Mouse (Mus musculus) right cerebral cortex, adult 2 months (tissue): ENCODE measurements at regions not wholly inside any gene's neighbourhood (a gene's known extent, or its start where the extent isn't known, plus 50 kb on each side); places are given as distances from the start of the nearest gene placed in this dataset.

ENCODE experiments used
- DNase-seq, 2 experiments: peaks; one replicate each; pipeline ENCODE4 v3.0.0; 2021 to 2022; ENCODE audit warnings: low spot score in 2 of 2

DNA sequence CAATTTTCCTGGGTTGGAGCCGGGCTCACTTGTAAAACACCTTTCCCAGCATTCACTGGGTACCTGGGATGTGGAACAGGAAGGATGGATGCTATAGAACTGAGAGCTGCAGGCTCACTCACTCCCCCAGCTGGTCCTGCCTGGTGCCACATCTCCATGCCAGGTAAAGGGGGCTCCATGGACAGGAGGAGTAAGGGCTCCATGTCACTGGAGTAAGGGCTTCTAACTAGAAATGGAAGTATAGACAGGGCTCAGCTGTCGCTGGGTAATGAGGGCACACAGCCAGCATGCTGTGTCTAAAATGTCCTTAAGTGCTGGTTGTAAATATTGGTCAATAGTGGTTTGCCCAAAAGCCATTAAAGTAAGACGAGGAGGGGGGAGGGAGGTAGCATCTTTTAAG, 99.4 kb upstream of the Gpr12 start:
- no peak for DNase-seq

DNA sequence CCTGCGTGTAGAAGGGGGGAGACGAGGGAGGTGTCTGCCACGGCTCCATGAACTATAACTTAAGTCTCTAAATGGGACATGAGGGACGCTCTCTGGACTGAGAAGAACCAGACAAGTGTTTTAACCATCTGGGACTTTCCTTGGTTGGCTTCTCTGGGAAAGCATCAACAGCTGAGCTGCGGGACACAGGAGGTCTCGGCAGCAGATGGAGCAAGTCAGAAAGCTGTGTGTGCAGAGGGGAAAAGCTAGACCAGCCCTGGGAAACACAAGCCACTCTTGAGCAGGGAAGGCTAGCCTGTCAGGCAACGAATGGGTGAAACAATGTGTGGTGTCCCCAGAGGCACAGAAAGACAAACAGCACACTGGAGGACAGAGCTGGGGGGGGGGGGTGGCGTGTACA, 98.5 kb upstream of the Gpr12 start:
- DNase-seq, result no peak

DNA sequence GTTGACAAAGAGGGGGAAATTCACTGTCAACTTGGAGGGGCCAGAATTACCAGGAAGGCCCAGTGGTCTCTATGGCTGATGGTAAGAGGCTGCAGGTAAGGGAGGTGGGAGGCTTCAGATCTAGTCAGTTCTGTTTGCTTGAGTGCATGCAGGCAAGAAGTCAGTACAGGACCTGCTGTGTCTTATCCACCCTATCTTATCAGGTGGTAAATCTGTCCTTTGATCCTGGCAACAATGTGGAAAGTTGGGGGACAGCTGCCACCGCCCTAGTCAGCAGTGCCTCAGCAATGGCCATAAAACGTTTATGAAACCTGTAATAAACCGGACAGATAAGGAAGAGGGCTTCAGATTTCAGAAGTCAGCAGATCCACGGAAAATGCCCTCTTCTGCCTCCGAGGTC, 97.9 kb upstream of the Gpr12 start:
- no peak for DNase-seq

DNA sequence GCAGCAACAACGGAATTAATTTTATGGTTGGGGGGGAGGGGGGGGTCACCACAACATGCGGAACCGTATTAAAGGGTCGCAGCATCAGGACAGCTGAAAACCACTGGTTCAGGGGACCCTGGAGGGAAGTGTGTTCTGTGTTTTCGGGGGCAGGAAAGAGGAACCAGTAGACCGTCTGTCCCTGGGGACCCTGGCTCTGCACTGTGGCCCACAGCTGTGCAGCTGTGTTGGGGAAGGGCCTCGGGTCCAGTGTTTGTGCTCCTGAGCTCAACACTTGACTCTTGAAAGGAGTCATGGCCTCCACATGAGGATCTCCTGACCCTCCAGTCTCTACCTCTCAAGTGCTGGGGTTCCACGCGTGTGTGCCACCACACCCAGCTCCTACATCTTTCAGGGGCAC, 96.5 kb upstream of the Gpr12 start:
- DNase-seq, result no peak

DNA sequence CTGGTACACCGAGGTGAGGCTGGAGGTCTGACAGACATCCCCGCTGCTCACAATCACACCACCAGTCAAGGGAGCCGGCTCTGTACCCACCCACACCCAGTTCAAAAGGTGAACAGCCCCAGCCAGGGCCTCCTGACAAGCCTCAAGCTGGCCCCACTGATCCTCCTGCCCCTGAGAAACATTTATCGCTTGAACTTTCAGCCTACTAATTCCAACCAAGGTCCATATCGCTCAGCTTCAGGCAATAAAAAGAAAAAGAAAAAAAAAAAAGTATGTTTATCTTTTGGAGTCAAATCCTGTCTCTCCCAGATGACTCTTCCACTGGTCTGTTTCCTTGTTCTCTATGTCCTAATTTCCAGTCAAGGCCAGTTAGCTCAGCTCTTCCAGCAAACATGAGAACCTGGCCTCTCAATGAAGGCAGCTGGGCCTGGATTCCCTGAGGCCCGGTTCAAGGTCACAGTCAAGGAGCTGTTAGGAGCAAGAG, 94.2 kb upstream of the Gpr12 start:
- no peak for DNase-seq

DNA sequence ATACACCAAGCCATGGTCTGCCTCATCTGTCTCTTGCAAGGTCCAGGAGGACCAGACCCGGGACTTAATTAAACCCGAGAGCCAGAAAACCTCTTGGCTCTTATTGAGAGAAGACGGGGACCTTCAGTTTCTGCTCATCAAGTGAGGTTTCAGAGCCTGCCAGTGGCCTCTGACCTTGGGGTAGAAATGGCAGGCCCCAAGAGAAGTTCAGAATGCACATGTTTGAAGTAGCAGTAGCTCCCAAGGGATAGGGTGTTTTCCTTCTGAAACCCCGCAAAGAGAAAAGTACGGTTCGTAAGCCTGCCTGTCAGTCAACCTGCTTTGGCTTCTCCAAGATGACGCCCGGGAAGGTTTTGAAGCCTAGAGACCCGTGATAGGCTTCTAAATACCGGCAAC, 93.7 kb upstream of the Gpr12 start:
- DNase-seq, result no peak

DNA sequence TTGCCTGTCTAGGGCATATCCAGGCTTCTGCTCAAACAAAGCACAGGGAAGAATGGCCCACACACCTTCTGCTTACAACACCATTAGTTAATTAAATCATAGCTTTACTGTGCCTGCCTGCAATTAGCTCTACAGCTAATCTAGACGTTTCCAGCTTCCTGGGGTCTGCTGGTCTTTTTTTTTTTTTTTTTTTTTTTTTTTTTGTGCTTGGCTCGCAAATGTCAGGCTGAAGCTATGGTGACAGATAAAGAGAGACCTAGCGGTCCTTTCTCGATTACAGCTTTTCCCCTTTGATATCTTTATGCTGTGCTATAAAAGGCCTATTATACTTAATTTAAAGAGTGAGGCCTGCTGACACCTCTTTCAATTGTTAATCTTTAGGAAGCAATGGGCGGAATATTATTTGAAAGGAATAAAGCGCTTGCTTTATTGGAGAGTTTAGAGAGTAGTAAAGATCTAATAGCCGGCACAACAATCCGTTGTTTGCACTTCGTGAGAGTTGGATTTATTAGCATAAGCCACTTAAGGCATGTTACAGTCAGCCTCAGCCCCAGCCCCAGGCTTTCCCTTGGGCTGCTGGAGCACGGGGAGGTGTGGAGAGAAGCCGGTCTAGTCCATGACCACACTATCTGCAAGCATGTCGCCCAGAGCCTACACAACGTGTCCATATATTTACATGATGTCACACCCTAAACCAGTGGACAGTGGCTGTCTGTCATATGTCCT, 93.2 kb upstream of the Gpr12 start:
- DNase-seq, result no peak

DNA sequence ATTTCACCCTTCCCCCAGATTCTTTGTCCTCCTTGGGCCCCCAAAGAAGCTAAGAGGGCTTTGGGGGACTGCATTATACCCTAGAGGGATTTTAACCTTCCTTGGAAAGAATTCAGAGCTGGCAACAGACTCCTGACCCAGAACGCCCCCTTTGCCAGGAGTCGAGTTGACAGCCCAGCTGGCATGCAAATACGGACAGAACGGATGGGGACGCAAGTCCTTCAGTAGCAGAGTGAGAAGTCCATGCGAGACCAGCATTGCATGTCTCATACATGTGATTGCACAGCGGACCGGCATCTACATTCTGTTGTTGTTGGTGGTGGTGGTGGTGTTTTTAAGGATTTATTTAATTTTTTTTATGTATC, 92.1 kb upstream of the Gpr12 start:
- DNase-seq, result no peak

DNA sequence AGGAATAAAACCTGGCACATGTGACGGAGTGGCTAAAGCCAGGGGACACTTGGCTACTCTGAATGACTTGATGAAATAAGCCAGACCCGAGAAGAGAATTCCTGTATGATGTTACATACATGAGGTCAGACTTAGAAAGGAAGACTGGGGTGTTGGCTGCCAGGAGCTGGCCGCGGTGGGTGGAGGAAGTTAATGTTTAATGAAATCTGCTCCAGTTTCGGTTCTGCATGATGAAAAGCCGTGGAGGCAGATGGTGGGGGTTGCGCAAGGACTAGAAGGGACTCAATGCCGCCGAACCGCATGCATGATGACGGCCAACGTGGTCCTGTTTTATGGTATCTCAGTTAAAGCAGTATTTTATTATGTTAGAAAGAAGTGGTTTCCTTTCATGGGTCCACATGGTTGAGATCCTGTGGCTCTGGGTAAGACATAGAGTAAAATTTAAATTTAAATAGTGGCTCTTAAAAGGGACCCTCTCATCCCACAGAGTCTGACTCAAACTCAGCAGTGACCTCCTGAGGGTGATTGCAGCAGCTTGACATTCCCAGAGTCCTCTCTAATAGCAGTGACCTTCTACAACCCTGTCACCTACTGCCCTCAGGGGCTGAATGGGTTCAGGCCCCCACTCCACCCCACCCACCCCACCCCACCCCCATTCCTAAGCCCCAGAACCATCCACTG, 91.6 kb upstream of the Gpr12 start:
- no peak for DNase-seq

DNA sequence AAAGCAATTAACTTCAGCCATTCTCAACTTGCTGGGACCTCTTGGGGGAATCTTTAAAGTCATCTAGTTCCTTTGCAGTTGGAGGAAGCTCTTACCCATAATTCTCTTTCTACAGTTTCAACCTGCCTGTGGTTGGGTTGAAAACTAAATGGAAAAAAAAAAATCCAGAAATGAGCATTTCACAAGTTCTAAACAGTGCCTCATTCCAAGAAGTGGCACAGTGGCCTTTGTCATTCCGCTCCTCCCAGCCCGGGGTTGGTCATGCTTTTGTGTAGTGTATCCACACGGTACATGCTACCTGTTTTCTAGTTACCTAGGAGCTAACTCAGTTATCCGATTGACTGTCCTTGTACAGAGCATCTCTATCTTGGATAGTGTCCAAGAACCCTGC, 90.8 kb upstream of the Gpr12 start:
- DNase-seq, result no peak

DNA sequence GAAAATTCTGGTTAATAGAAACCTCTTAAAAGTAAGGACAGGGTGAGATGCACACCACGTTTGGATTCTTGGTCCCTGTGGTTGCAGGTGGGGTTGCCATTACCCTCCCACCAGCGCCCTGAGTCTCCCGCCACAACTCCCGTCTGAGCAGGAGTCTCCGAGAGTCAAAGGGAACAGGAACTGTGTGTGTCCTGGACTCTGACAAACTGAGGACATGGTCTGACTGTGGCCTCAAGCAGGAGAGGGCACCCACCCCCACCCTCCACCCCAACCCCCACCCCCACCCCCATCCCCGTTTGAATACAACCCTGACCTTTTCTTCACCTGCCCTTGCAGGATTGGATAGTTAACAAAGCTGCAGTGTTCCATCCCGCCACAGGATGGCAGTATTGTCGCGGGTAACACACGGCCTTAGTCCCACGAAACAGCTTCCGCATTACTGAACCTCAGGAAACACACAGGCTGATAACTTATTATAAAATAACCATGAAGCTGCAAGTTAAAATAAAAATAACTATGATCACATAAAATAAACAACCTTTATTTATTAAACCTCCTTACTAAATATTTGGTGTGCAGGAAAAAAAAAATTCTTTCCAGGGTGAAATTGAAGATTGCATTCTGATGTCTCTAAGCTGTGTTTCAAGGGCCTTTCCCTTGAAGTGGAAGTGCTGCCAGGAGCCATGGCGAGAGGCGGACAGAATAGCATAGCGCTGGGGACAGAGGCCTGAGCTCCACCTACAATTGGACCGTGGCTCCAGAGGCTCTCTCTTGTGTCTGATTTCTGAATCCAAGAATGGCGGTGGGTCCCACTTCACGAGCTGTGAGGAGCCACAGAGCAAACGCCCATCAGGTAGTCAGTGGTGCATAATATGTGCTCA, 90.2 kb upstream of the Gpr12 start:
- DNase-seq, result peak; percentile 77

DNA sequence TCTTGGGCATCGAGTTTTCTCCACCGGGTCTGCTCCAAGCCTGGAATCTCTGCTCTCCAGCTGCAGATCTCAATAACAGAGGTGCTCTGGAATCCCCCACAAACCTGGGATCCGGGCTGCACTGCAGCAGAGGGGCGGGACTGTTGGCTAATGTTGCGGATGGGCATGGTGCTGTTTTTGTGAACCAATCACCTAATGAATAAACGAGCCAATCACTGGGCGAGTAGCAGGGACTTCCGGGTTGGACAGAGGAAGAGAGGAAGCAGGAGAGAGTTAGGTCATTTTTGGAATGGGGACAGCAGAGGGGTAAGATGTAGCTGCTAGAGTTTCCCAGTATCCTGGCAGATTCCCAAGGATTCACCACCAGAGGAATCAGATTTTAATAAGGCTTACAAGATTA, 76.7 kb upstream of the Gpr12 start:
- DNase-seq, result no peak

DNA sequence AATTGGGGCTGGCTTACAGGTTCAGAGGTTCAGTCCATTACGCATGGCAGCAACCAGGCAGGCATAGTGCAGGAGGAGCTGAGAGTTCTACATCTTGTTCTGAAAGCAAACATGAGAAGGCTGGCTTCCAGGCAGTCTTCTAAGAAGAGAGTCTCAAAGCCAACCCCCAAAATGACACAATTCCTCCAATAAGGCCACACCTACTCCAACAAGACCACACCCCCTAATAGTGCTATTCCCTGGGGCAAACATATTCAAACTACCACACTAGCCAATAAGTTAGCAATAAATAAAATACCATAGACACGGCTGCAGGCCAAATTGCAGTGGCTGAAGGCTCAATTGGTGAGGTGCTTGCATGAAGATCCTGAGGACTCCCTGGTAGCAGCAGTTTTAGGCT, 72.2 kb upstream of the Gpr12 start:
- no peak for DNase-seq

DNA sequence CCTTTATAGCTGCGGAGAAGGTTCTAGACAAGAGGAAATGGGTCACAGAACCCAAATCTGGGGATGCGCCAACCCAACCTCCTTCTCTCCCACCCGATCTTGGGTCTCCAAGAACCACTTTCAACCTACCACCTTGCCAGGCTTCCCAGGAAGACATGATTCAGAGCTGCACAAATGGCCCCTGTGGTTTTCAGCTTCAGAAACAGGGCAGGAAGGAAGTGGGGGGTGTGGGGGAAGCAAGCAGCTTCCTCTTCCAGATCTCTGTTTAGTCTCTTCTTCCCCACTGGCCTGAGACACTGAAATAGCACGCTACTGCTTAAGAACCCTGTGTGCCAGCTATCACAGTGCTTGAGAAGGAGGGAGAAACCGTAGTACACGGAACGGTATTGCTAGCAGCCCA, 70.4 kb upstream of the Gpr12 start:
- no peak for DNase-seq

DNA sequence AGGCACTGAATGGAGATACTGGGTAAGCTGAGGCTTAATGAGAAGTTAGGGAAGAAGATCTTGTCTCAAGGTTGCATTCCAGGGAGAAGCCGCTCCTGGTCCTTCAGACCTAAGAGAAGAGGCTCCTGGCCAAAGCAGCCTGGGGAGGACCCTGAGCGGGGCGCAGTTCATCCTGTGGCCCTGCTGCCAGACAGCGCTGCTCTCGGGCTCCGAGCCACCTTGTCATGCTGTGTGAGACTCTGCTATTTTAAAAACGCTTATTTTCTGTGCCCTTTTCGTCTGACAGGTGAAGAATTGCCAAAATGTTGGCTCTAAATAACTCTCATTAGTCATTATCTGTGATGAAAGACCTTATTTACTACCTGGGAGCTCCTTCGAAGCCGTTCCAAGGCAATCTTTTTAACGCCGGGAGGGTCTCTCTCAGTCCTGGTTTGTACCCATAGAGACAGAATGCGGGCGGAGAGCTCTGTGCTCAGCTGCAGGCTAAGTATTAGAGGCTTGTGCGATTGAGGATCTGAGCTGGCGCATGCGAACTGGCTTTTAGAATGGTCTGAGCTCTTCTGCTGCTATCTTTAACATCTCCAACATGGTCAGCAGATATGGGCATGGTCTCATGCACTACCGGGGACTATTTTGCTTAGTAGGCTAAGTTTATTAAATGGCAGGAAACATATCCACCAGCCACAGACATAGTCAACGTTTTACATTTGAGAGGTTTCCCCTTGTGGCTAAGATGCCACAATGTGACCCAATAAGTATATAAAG, 68.8 kb upstream of the Gpr12 start:
- no peak for DNase-seq

DNA sequence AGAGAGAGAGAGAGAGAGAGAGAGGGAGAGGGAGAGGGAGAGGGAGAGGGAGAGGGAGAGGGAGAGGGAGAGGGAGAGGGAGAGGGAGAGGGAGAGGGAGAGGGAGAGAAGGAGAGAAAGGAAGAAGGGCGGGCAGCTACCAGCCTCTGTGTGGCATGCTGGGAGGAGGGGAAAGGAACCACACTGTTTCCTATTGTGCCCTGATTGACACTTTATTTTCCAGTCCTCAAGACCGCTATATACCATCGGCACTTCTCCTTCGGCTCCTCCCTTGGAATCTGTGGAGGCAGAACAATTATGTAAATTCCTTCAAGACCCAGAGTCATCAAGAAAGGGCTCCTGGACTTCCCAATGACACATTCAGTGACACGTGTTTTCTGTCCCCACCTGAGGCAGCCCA, 67.8 kb upstream of the Gpr12 start:
- no peak for DNase-seq

DNA sequence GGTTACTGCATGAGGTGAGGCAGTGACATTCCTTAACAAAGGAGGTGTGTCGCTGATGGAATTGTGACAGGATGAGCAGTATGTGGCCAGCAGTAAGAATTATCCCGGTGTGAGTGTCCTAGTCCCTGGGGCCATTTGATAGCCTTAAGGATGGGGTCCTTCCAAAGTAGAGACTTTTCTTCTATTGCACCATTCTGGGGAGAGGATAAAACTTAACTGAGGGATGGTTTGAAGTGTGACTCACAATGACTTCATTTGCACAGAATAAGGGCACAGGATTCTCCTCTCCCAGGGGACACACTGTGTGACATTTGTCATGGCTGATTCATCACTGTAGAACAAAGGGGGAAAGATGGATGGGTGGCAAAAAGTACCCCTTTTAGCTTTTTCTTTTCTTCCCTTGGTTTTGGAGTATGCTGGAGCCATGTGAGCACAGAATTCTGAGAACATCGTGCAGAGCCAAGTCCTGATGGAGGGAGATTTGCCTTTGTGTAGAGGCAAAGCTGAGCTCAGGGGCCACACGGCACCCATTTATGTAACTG, 63.6 kb upstream of the Gpr12 start:
- DNase-seq, result no peak

DNA sequence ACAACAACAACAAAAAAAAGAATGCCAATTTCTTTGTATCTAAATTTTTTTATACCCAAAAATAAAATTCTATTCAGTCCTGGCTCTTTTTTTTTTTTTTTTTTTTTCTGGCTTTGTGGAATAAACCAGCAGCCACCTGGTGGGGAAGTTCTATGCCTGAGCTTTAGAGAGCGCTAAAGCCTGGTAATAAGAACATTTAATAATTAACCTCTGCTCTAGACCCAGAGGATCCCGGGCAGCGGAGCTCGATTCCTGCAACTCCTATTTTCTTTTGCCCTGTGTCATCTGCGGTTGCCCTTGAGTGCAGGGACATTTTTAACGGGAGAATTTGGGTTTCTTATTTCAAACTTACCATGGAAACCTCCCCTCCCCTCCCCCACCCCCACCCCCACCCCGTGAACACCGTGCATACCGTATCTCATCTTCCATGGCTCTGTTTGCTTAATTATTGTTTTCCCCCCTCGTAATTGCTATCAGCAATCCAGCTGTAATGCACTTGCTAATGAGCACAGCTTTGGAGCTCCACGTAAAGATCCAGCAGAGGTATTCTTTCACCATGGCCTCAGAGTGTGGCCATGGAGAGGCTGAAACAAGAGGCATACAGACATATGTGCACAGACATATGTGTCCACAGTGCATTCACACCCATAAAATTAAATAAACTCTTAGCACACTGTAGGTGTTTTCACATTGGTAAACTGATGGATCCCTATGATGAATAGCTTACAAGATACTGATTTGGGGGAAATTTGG, 62.8 kb upstream of the Gpr12 start:
- no peak for DNase-seq

DNA sequence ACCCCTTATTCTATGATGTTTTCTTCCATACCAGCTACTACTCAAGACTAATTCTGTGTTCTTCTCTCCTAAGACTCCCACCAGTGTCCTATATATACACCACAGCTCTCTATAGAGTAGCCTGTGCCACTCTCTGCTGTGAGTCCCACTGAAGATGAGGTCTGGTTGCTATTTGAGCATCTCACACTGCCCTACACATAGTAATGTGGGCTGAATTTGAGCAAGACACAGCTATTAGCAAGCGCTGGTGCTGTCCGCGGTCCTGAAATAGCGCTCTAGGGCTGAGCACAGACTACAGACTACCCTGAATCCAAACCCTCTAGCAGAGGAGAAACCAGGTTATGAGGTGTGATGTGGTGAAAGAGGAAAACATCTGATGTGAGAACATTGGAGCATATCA, 59.5 kb upstream of the Gpr12 start:
- peak; percentile 49 to 60 for DNase-seq

DNA sequence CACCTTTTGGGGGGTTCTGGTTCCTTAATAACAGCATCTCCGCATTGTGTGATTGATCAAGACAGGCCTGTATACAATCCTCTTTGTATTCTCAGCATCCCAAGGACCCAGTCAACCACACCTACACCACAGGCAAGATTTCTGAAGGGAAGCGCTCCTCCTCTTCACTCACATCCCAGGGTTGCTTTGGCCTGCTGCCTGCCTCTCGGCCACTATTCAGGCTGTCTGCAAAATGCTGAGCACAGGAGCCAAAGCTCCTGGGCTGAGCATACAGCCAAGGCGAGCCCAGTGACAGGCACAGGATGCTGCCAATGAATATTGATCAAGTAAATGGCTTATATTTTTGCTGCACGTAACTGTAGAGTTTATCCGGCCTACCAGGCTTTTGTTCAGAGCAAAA, 56.9 kb upstream of the Gpr12 start:
- no peak for DNase-seq

DNA sequence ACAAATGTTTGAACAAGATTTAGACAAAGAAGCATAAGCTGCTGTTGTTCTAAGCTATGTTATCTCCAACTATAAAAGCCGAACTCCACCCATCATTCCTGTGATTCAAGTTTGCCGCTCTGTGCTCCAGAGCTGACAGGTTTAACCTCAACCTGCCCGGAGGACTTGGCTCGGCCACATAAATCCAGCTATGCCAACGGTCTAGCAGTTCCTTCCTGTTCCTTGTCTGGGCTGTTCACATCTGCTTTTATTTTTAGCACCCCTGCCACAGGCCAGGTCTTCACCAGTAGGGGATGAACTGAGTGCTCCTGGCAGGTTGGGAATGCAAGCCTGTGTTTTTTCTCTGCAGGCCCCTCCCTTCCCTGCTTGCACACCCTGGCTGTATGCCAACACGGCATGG, 51.8 kb upstream of the Gpr12 start:
- no peak for DNase-seq
